Mouse (Mus musculus) cerebellum, postnatal 36 days (tissue): ENCODE results near the gene Rps6kb1.
A peak's percentile ranks its signal among the peaks of the same experiment; 100 is the strongest.
"Not testable (repeated sequence)": the region's sequence is repeated elsewhere in the genome, so short reads cannot be mapped to it uniquely, and the experiment has no call there.

Experiments used
- DNase-seq, 2 experiments: peaks; one replicate each; pipeline ENCODE4 v3.0.0; 2021 to 2022; ENCODE audit warnings: mixed read lengths in 2 of 2

Gene Rps6kb1

GRCm38 (mm10) chr11:86539716-86540475, 4.7 kb downstream of the Rps6kb1 start:
- DNase-seq = no peak

GRCm38 (mm10) chr11:86538786-86539185, 5.8 kb downstream of the Rps6kb1 start:
- no peak for DNase-seq

GRCm38 (mm10) chr11:86534201-86534910, 10.2 kb downstream of the Rps6kb1 start:
- no peak for DNase-seq

GRCm38 (mm10) chr11:86533302-86533701, 11.3 kb downstream of the Rps6kb1 start:
- DNase-seq = not testable (repeated sequence)

GRCm38 (mm10) chr11:86532834-86533233, 11.8 kb downstream of the Rps6kb1 start:
- DNase-seq = peak in 1 of 2 experiments; percentile 21

GRCm38 (mm10) chr11:86527528-86527927, 17.1 kb downstream of the Rps6kb1 start:
- DNase-seq = no peak

- no peak for DNase-seq
Measured at GRCm38 (mm10) chr11:86519751-86520150, 24.9 kb downstream of the Rps6kb1 start.

- no peak for DNase-seq
Measured at GRCm38 (mm10) chr11:86517229-86517628, 27.4 kb downstream of the Rps6kb1 start.

- no peak for DNase-seq
Measured at GRCm38 (mm10) chr11:86516620-86517019, 28.0 kb downstream of the Rps6kb1 start.

GRCm38 (mm10) chr11:86507991-86508390, 36.6 kb downstream of the Rps6kb1 start:
- no peak for DNase-seq

GRCm38 (mm10) chr11:86507334-86507733, 37.3 kb downstream of the Rps6kb1 start:
- no peak for DNase-seq

- DNase-seq = no peak
Measured at GRCm38 (mm10) chr11:86503121-86503520, 41.5 kb downstream of the Rps6kb1 start.

GRCm38 (mm10) chr11:86500795-86501194, 43.8 kb downstream of the Rps6kb1 start:
- DNase-seq = no peak

GRCm38 (mm10) chr11:86497908-86498307, 46.7 kb downstream of the Rps6kb1 start:
- DNase-seq = no peak

GRCm38 (mm10) chr11:86497356-86497755, 47.2 kb downstream of the Rps6kb1 start:
- no peak for DNase-seq

- DNase-seq = no peak
Measured at GRCm38 (mm10) chr11:86490782-86491181, 53.8 kb downstream of the Rps6kb1 start.

- DNase-seq = peak; percentile 49 to 52
Measured at GRCm38 (mm10) chr11:86484910-86485510, 59.6 kb downstream of the Rps6kb1 start.

- DNase-seq = peak; percentile 97 to 99
Measured at GRCm38 (mm10) chr11:86484101-86484868, 60.3 kb downstream of the Rps6kb1 start, which contains the start of gene Rnft1. TSS of gene Rnft1 (plus strand) at chr11:86484657.

GRCm38 (mm10) chr11:86473576-86473975, 71.0 kb downstream of the Rps6kb1 start:
- no peak for DNase-seq

GRCm38 (mm10) chr11:86472771-86473171, 71.8 kb downstream of the Rps6kb1 start:
- peak; percentile 47 to 58 for DNase-seq

GRCm38 (mm10) chr11:86471785-86472184, 72.8 kb downstream of the Rps6kb1 start:
- no peak for DNase-seq

GRCm38 (mm10) chr11:86468971-86469370, 75.6 kb downstream of the Rps6kb1 start:
- DNase-seq = peak; percentile 25 to 46

GRCm38 (mm10) chr11:86468345-86468744, 76.3 kb downstream of the Rps6kb1 start:
- peak; percentile 67 to 70 for DNase-seq
